Mouse (Mus musculus) urinary bladder, postnatal 10 days (tissue): ENCODE measurements around the gene Rpp21.
"Not testable (repeated sequence)": the region's sequence is repeated elsewhere in the genome, so short reads cannot be mapped to it uniquely, and the experiment has no call there.

Source experiments
- DNase-seq: peaks from one replicate; pipeline ENCODE4 v3.0.0; 2022; ENCODE audit warnings: low spot score

Rpp21 gene

DNA sequence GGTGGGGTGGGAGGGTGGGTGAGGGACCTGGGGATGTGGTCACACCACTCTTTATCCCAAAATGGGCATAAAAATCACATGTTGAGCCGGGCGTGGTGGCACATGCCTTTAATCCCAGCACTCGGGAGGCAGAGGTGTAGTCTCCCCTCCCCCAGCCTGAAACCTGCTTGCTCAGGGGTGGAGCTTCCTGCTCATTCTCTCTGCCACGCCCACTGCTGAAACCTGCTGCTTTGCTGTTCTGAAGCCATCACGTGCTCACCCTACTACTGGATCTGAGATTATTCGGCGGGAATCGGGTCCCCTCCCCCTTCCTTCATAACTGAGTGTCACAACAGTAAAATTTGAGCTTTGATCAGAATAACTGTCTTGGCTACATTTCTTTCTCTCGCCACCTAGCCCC lies 22.6 kb downstream of the Rpp21 start:
- DNase-seq: not testable (repeated sequence)

DNA sequence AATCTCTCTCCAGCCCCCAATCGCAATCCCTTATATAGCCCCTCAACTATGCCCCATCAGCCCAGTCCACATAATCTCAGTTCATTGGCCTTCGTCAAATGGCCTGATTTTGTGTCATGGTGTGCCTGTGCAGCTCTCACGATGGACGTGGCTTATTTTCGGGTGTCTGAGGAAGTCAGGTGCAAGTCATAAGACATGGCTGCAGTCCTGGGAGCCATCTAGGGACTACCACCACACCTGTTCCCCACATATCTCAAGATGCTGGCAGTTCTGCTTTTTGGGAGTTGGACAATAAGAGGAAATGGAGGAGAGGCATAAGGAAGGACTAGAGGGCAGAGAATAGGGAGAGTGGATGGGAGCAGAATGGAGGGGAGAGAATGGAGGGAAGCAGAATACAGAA lies 24.3 kb downstream of the Rpp21 start:
- DNase-seq: no peak

DNA sequence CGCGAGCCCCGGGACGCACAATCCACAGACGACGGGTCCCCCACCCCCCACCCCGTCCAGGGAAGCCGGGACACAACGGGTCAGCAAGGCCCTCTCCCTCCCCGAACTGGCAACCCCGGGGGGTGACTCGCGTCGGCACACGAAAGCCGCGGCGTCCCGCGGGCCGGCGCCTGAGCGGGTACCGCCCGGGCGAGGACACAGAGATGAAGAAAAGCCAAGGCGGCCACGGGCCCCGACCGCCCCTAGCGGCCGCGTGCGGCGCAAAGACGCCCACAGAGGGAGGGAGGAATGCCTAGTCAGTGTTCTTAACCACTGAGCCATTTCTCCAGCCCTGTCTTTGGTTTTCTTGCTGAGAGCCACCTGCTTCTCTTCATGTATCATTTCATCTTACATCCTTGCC lies 26.6 kb downstream of the Rpp21 start:
- peak; percentile 33 for DNase-seq

DNA sequence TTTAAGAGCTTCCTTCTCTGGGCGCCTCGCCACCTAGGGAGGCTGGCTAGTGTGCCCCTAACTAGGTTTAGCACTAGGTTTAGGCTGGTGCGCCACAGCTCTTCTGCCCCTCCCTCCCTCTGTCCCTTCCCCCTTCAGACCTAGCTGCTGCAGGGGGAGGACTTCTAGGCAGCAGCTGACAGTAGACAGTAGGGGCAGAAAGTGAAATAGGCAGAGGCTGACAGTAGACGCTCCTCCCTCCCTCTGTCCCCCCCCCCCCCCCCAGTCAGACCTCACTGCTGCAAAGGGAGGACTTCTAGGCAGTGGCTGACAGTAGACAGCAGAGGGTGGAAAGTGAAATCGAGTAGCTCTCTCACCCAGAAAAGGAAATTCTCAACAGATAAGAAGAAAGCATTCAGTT lies 28.8 kb downstream of the Rpp21 start:
- DNase-seq: no peak

DNA sequence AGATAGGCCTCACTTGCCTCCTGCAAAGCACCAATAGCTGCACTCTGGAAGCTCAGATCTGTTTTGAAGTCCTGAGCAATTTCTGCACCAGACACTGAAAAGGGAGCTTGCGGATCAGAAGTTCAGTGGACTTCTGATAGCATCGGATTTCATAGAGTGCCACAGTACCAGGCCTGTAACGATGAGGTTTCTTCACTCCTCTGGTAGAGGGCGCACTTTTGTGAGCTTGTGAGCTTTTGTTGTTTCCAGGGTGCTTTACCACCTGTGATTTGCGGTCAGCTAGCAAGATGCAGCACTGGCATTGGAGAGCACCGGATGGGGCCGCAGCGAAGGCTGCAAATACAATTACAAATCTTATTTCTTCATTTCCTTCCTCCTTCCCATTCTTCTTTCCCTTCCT lies 30.9 kb downstream of the Rpp21 start:
- no peak for DNase-seq

DNA sequence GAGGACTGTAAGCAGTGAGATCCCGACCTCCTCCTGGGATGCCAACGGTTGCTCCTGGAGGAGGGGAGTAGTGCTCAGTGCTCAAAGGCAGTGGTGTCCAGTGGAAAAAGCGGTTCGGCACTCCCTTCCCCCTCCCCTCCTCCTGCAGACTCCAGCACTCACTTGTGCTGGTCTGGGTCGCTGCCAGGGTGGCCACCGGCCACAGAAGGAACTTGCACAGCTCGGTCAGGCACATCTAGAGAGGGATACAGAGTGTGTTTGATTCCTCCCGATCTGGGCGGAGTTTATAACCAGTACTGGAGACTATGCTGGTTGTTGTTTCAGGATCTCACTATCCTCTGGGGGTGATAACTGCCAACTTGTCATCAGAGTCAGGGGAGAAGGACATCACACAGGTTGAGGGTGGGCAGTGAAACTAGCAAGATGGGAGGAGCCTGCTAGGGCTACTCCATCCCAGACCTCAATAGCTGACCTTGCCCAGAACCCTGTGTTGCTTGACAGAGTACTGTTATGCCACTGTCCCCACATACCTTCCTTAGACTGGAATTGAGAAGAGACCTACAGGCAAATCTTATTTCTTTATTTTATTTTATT lies 32.5 kb downstream of the Rpp21 start:
- no peak for DNase-seq

DNA sequence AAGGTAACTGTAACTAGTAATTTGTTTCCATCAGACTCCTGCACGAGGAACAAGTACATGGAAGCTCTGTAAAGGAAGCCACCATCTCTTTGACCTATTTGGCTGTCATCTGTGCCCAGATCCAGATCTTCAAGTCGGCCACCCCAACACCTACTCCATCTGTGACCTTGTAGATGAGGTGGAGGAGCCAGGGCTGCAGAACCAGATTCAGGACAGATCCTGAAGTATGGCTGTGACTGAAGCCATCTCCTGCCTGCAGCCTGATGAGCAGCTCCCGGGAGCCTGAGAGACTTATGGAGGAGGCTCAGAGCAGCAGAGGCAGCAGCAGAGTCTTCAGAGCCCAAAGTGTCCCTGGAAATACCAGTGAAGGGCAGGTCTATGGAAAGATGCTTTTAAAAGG lies 33.4 kb downstream of the Rpp21 start:
- DNase-seq: no peak

DNA sequence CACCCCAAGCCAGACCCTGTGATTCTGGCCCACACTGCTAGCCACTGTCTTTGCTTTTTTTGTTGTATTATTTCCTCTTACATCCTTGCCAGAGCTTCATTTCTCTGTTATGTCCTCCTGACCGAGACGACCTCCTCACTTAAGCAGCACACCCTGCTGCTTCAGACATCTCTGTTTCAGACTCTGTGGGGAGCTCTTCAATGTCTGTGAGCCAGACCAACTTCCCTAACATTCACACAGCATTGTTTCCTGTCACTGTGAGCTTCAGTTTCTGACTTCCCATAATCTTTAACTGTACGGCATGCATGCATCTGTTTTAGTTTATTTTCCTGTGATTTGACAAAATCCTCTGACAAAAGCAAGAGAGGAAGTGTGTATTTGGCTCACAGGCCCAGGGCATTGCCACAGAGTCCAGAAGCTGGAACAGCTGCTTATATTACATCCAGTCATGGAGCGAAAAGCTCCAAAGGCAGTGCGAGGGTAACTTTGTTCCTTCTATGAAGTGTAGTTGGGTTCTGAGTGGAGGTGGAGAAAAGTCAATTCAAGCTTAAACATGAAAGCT lies 39.2 kb downstream of the Rpp21 start:
- DNase-seq: no peak

DNA sequence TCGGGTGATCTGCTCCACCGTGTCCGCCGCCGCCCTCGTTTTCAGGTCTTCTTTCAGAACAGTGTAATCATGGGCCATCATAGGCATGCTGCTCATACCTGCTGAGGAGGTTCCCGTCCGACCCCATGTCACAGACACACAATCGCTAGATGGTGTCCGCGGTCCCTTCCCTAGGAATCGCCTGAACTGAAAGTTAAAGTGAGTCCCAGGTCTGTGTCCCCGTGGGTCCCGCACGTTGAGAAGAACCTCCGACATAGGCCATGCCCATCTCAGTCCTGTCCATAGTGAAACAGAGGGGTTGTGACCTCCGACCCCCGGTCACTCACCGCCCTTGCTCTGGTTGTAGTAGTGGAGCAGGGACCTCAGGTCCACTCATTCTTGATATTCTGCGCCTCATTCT lies 42.3 kb downstream of the Rpp21 start:
- DNase-seq: no peak

DNA sequence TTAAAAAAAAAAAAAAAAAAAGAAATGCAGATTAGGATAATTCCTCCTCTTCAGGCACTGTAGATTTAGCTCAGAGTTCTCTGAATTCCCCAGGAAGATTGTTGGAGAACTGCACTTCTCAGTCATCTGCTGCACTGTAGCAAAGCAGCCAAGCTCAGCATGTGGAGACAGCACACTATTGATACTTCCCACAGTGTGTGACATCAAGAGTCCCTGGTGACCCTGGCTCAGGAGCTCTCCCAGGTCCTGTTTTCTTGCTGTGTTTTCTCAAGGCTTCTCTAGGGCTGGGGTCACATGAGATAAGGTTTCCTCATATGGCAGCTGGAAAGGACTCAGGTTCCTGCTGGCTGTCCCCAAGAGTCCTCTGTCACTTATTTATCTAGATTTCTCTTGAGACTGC lies 51.0 kb downstream of the Rpp21 start:
- DNase-seq: no peak

DNA sequence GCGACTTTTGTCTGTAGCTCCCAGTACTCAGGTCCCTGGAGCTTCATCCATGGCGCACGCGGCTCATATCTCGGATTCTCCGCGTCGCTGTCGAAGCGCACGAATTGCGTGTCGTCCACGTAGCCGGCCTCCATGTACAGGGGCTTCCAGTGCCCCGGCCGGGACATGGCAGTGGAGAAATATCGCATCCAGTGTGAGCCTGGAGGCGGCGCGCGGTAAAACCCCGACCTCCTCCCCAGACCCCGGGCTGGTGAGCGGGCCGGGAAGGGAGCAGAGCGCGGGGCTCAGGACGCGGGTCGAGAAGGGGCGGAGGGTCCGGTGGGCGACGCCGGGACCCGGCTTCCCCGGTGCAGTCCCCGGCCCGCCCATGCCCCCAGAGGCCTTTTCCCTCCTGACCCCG lies 52.0 kb downstream of the Rpp21 start:
- no peak for DNase-seq
